Mouse (Mus musculus): ENCODE measurements at regions not wholly inside any gene's neighbourhood (a gene's known extent, or its start where the extent isn't known, plus 50 kb on each side); places are given as distances from the start of the nearest gene placed in this dataset.

GRCm38 (mm10) chr10:95124476-95124875 lies 179.8 kb upstream of the Plxnc1 start:
- Histone ChIP-seq H3K27me3 (replicated peaks) (no peaks in the 10 kb centered on the region), H3K4me2 (replicated peaks) (no peak overlapping the region), H3K9me3 (no peaks in the 10 kb centered on the region), H3K27ac (no peak overlapping the region), H3K36me3 (no peaks in the 10 kb centered on the region), H3K4me3 (no peak overlapping the region), H3K4me1 (no peaks in the 10 kb centered on the region), H3K9ac (no peak overlapping the region)
- 90% methylated on average over 2 of the region's 2 CpGs for WGBS
- no peak for ATAC-seq (ENCODE audit: low FRiP score, low read depth)

DNA sequence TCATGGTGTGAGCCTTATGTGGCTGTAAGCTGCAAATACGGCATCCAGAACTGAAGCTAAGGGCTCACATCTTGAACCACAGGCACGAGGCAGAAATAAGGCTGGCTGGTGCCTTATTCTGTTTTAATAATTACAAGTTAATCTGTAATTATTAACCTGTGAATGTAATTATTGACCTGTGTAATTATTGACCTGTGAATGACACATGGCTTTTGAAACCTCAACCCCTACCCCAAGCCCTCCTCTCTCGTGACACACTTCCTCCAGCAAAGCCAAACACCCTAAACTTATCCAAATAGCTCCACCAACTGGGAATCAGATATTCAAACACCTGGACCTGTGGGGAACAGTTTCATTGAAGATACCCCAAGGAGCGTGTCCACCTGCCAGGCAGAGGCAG lies 175.4 kb upstream of the Plxnc1 start:
- no peaks in the 10 kb centered on the region for H3K4me1 ChIP-seq
- no peaks in the 10 kb centered on the region for H3K9me3 ChIP-seq
- H3K27ac ChIP-seq: no peak overlapping the region
- WGBS: 81% methylated on average over 4 of the region's 4 CpGs
- H3K4me2 ChIP-seq (replicated peaks): no peak overlapping the region
- no peaks in the 10 kb centered on the region for H3K27me3 ChIP-seq (replicated peaks)
- no peak overlapping the region for H3K4me3 ChIP-seq
- H3K9ac ChIP-seq: no peak overlapping the region
- no peak for ATAC-seq (ENCODE audit: low FRiP score, low read depth)
- no peaks in the 10 kb centered on the region for H3K36me3 ChIP-seq

- H3K36me3 ChIP-seq: no peaks in the 10 kb centered on the region
- no peaks in the 10 kb centered on the region for H3K27me3 ChIP-seq (replicated peaks)
- H3K4me1 ChIP-seq: no peaks in the 10 kb centered on the region
- H3K27ac ChIP-seq: no peak overlapping the region
- no peak overlapping the region for H3K4me2 ChIP-seq (replicated peaks)
- no peak overlapping the region for H3K9ac ChIP-seq
- 70% methylated on average over 8 of the region's 8 CpGs for WGBS
- H3K4me3 ChIP-seq: no peak overlapping the region
- no peak for ATAC-seq (ENCODE audit: low FRiP score, low read depth)
- H3K9me3 ChIP-seq: no peaks in the 10 kb centered on the region
Measured at GRCm38 (mm10) chr10:95118786-95119351, 174.2 kb upstream of the Plxnc1 start.

DNA sequence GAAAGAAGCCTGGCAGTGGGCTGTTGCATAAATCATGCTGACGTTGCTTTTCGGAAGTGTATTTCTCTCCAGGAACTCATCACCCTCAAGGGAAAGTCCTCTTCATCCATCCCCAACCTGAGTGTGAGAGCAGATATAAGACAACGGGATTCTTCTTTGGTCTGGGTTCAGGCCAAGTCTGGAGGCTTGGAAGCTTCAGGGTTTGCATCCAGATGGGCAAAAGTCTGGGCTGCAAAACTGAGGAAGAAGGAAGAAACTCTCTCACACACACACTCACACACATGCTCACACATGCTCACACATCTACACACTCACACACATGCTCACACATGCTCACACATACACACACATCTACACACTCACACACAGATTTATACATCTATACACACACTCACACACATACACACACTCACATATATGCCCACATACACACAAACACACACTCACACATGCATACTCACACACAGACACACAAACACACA lies 173.1 kb upstream of the Plxnc1 start:
- no peaks in the 10 kb centered on the region for H3K27me3 ChIP-seq (replicated peaks)
- no peaks in the 10 kb centered on the region for H3K4me1 ChIP-seq
- no peak overlapping the region for H3K4me3 ChIP-seq
- ATAC-seq (ENCODE audit: low FRiP score, low read depth): no peak
- no peak overlapping the region for H3K27ac ChIP-seq
- no peak overlapping the region for H3K4me2 ChIP-seq (replicated peaks)
- H3K9ac ChIP-seq: no peak overlapping the region
- H3K9me3 ChIP-seq: no peaks in the 10 kb centered on the region
- 69% methylated on average over 3 of the region's 3 CpGs for WGBS
- H3K36me3 ChIP-seq: no peaks in the 10 kb centered on the region

GRCm38 (mm10) chr10:95117041-95117730 lies 172.6 kb upstream of the Plxnc1 start:
- Histone ChIP-seq H3K4me2 (replicated peaks) (no peak overlapping the region), H3K9me3 (no peaks in the 10 kb centered on the region), H3K36me3 (no peaks in the 10 kb centered on the region), H3K4me1 (no peaks in the 10 kb centered on the region), H3K4me3 (no peak overlapping the region), H3K27me3 (replicated peaks) (no peaks in the 10 kb centered on the region), H3K27ac (no peak overlapping the region), H3K9ac (no peak overlapping the region)
- ATAC-seq (ENCODE audit: low FRiP score, low read depth): no peak
- WGBS: 85% methylated on average over 6 of the region's 6 CpGs

DNA sequence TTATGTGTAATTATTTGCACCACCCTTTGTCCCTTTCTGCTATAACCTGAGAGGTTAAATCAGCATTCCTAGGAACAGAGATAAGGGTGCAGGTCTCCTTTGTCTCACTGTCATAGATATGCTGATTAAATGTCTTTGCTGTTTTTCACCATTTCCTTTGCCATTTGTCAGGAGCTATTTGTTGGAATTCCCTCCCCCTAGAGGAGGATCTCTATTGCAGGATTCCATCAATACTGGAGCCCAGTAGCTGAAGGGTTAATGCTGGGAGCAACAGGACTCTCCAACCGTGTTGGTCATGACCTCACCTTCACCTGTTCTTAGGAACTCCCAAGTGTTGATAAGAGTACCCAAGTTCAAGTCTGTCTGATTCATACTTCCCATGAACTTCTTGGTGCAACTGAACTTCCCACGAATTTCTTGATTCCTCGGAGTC lies 172.0 kb upstream of the Plxnc1 start:
- WGBS: 66% methylated on average over 3 of the region's 3 CpGs
- no peaks in the 10 kb centered on the region for H3K36me3 ChIP-seq
- H3K9me3 ChIP-seq: no peaks in the 10 kb centered on the region
- no peak overlapping the region for H3K9ac ChIP-seq
- H3K27ac ChIP-seq: no peak overlapping the region
- H3K27me3 ChIP-seq (replicated peaks): no peaks in the 10 kb centered on the region
- ATAC-seq (ENCODE audit: low FRiP score, low read depth): no peak
- H3K4me2 ChIP-seq (replicated peaks): no peak overlapping the region
- no peak overlapping the region for H3K4me3 ChIP-seq
- no peaks in the 10 kb centered on the region for H3K4me1 ChIP-seq

DNA sequence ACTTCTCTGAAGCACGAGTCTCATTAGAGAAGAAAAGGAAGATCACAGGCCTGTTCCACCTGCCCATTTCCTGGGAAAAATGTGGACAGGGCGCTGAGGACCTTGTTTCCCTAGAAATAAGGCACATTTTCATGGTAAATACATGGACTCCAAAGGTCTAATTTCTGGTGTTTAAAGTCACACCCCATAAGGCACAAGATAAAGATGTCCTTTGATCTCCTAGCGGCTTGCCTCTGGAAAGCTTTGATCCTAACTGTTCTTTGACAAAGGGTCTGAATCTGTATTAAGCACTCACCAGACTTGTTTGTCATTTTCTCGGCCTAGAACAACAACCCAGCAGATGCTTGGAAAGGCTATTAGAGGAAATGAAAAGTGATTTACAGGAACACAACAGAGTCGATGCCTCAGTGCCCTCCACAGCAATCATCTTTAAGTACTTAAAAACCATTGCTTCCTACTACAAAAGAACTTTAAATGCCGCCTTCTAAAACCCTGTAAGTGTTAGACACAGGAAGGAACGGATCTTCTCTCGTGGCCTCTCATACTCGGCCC lies 168.3 kb upstream of the Plxnc1 start:
- WGBS: 32% methylated on average over 9 of the region's 9 CpGs
- Histone ChIP-seq H3K9ac (no peak overlapping the region), H3K27ac (no peak overlapping the region), H3K36me3 (no peaks in the 10 kb centered on the region), H3K4me2 (replicated peaks) (no peak overlapping the region), H3K4me1 (peaks cover 2% of the 10 kb centered on the region; the same call in 1 of the 2 replicates), H3K9me3 (no peaks in the 10 kb centered on the region), H3K4me3 (no peak overlapping the region), H3K27me3 (replicated peaks) (no peaks in the 10 kb centered on the region)
- no peak for ATAC-seq (ENCODE audit: low FRiP score, low read depth)

- peaks cover 7% of the 10 kb centered on the region; the same call in 1 of the 2 replicates for H3K4me1 ChIP-seq
- no peak overlapping the region for H3K4me3 ChIP-seq
- H3K36me3 ChIP-seq: no peaks in the 10 kb centered on the region
- ATAC-seq (ENCODE audit: low FRiP score, low read depth): no peak
- no peaks in the 10 kb centered on the region for H3K27me3 ChIP-seq (replicated peaks)
- no peak overlapping the region for H3K27ac ChIP-seq
- H3K9ac ChIP-seq: no peak overlapping the region
- 71% methylated on average over 14 of the region's 14 CpGs for WGBS
- H3K9me3 ChIP-seq: no peaks in the 10 kb centered on the region
- H3K4me2 ChIP-seq (replicated peaks): no peak overlapping the region
Measured at GRCm38 (mm10) chr10:95112231-95112774, 167.7 kb upstream of the Plxnc1 start.

DNA sequence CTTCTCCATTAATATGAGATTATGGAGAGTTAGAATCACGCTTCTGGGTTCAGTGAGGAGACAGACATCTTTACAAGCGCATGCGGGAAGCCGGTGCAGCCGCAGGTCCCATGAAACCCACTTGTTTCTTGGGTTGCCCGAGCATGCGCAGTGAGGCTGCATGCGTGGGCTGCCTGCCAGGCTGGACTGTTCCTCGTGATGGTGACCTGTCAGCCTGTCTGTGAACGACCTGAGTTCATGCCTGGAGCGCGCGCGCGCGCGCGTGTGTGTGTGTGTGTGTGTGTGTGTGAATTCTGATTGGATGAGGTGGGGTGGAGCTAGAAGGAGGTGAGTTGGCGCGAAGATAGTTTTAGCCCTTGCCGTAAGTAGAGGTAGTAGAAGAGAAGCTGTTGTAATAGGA lies 166.2 kb upstream of the Plxnc1 start:
- no peak for ATAC-seq (ENCODE audit: low FRiP score, low read depth)
- no peak overlapping the region for H3K9ac ChIP-seq
- no peaks in the 10 kb centered on the region for H3K27me3 ChIP-seq (replicated peaks)
- no peak overlapping the region for H3K4me2 ChIP-seq (replicated peaks)
- H3K36me3 ChIP-seq: no peaks in the 10 kb centered on the region
- WGBS: 92% methylated on average over 21 of the region's 21 CpGs
- no peak overlapping the region for H3K4me3 ChIP-seq
- H3K9me3 ChIP-seq: no peaks in the 10 kb centered on the region
- no peak overlapping the region for H3K27ac ChIP-seq
- peaks cover 8% of the 10 kb centered on the region; the same call in 1 of the 2 replicates for H3K4me1 ChIP-seq

DNA sequence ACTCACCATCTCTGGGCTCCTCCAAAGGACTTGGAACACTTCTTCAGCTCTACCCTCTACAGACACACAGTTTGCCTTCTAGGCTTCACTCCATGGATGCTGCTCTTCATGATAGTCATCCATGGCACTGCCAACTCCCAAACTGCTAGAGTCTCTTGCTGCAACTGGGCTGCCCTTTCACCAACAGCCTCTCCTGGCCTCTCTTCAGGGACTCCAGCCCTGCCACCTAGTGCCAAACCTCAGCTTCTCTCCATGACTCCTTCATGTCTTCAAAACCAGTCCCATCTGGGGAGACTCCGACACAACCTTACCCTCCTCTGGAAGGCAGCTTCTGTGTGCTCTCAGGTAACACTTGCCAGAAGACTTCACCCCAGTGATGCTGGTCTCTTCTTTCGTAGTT lies 164.9 kb upstream of the Plxnc1 start:
- no peak overlapping the region for H3K4me2 ChIP-seq (replicated peaks)
- WGBS: 87% methylated on average over 2 of the region's 2 CpGs
- ATAC-seq (ENCODE audit: low FRiP score, low read depth): no peak
- no peaks in the 10 kb centered on the region for H3K27me3 ChIP-seq (replicated peaks)
- no peak overlapping the region for H3K4me3 ChIP-seq
- H3K4me1 ChIP-seq: peaks cover 8% of the 10 kb centered on the region; the same call in 1 of the 2 replicates
- no peaks in the 10 kb centered on the region for H3K9me3 ChIP-seq
- no peak overlapping the region for H3K27ac ChIP-seq
- no peak overlapping the region for H3K9ac ChIP-seq
- no peaks in the 10 kb centered on the region for H3K36me3 ChIP-seq

- Histone ChIP-seq H3K4me2 (replicated peaks) (no peak overlapping the region), H3K9me3 (no peaks in the 10 kb centered on the region), H3K4me1 (peaks cover 8% of the 10 kb centered on the region; the same call in 1 of the 2 replicates), H3K9ac (no peak overlapping the region), H3K27me3 (replicated peaks) (no peaks in the 10 kb centered on the region), H3K27ac (no peak overlapping the region), H3K4me3 (no peak overlapping the region), H3K36me3 (no peaks in the 10 kb centered on the region)
- WGBS: 36% methylated on average over 3 of the region's 3 CpGs
- ATAC-seq (ENCODE audit: low FRiP score, low read depth): no peak
Measured at GRCm38 (mm10) chr10:95107532-95108251, 163.1 kb upstream of the Plxnc1 start.

GRCm38 (mm10) chr10:95103808-95104207 lies 159.2 kb upstream of the Plxnc1 start:
- peaks cover 8% of the 10 kb centered on the region; the same call in 1 of the 2 replicates for H3K4me1 ChIP-seq
- no peak overlapping the region for H3K4me2 ChIP-seq (replicated peaks)
- H3K36me3 ChIP-seq: no peaks in the 10 kb centered on the region
- no peak overlapping the region for H3K4me3 ChIP-seq
- H3K27ac ChIP-seq: no peak overlapping the region
- ATAC-seq (ENCODE audit: low FRiP score, low read depth): no peak
- H3K9me3 ChIP-seq: no peaks in the 10 kb centered on the region
- no peak overlapping the region for H3K9ac ChIP-seq
- H3K27me3 ChIP-seq (replicated peaks): no peaks in the 10 kb centered on the region
